Mouse (Mus musculus) C2C12 (cell line): ENCODE results near the gene Ptpro.

Experiments used
- CEBPB ChIP-seq: IDR thresholded peaks from one replicate; pipeline ENCODE4 v1.6.1; 2011; ENCODE audit warnings: low read depth, mild to moderate bottlenecking, control low read depth, moderate library complexity
- CTCF ChIP-seq: IDR thresholded peaks from one replicate; pipeline ENCODE4 v1.5.1; 2011; ENCODE audit not compliant: control insufficient read depth, insufficient read depth, insufficient read length
- MAX ChIP-seq: IDR thresholded peaks from one replicate; pipeline ENCODE4 v1.6.1; 2011; ENCODE audit warnings: mild to moderate bottlenecking, control low read depth
- MYOD1 ChIP-seq: IDR thresholded peaks from one replicate; pipeline ENCODE4 v1.6.1; 2011; ENCODE audit warnings: low read depth; ENCODE audit not compliant: control insufficient read depth, insufficient read length
- MYOG ChIP-seq: IDR thresholded peaks from one replicate; pipeline ENCODE4 v1.6.1; 2011; ENCODE audit not compliant: control insufficient read depth, insufficient read length; ENCODE audit errors: extremely low read depth
- USF1 ChIP-seq: IDR thresholded peaks from one replicate; pipeline ENCODE4 v1.6.1; 2011; ENCODE audit warnings: low read depth, mild to moderate bottlenecking, control low read depth, moderate library complexity

DNA sequence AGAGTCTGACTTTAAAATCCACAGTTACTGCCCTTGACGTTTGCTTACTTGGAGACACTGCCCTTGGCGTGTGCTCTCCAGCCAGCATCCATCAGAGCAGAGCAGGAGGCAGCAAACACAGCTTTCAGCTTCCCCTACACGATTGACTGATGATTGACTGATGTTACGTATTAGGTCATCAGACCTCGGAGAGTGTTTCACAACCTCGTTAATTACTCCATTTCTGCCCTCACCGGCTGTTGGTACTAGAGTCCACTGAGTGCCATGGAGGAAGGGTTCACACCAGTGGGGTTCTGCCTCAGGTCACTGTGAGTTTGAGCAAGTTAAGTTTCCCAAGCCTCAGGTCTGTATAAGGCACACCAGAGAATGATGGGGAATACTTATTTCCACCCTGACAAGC is 143.0 kb downstream of the Ptpro start:
- TF ChIP-seq CTCF (no peak), MYOD1 (no peak), USF1 (no peak), MYOG (no peak), CEBPB (no peak), MAX (no peak)
